Mouse (Mus musculus) bone marrow macrophage, adult 2 months (primary cell): Measurements from ENCODE around the gene Dnase1.

Source experiments
- CTCF ChIP-seq: IDR thresholded peaks from 2 replicates; pipeline ENCODE4 v1.5.1; 2012; ENCODE audit warnings: low read depth, mild to moderate bottlenecking, low read length, moderate library complexity
- POLR2A ChIP-seq: IDR thresholded peaks from 2 replicates; pipeline ENCODE4 v1.6.1; 2012; ENCODE audit warnings: mild to moderate bottlenecking, low read depth, low read length, borderline replicate concordance

GRCm38 (mm10) chr16:4045524-4045923 lies 8.8 kb downstream of the Dnase1 start:
- TF ChIP-seq CTCF (no peak), POLR2A (no peak)
